Mouse (Mus musculus): ENCODE data around the gene Sigmar1.

DNA sequence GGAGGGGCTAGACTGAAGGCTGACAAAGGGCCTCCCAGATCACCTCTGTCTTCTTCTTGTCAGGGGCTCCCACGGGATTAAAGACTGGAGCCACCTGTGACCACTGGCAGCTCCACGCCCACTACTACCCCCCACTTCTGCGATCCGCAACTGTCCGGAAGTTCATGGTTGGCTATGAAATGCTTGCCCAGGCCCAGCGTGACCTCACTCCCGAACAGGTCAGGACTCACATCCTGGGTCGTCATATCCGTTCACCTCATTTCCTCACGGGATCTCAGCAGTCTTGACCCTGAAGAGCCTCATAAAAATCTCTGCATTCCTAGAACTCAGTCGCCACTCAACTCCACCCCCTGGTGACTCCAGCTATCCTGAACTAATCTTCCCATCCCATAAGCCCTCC, 2.1 kb upstream of the Sigmar1 start:
- no peak for TF ChIP-seq EP300 (IDR thresholded peaks at IDR 0.05; ENCODE audit: low read depth)
- no peak for TF ChIP-seq CTCF (IDR thresholded peaks at IDR 0.05; ENCODE audit: low read depth)
